Mouse (Mus musculus): ENCODE measurements around the gene Snhg11. TPM values are rescaled to one million over a fixed set of nuclear protein-coding genes. Genes with fewer than 3 reads are reported as not detected.
"Not testable (repeated sequence)": the region's sequence is repeated elsewhere in the genome, so short reads cannot be mapped to it uniquely, and the experiment has no call there.

The Snhg11 gene
- total RNA-seq, 2 experiments from 2014 or later: 0.24 TPM; not detected in 1

- intact Hi-C loops (cut with DNase I): no loop called here
- no peak for DNase-seq
These were observed 7.1 kb upstream of the Snhg11 start for GRCm38 (mm10) chr2:158368313-158368712.

- intact Hi-C loops (cut with DNase I): no loop called here
- no peak for DNase-seq
These were observed 5.8 kb upstream of the Snhg11 start for GRCm38 (mm10) chr2:158369474-158370172.

- intact Hi-C loops (cut with DNase I): no loop called here
- DNase-seq: peak; percentile 31 to 39
These were observed 5.3 kb upstream of the Snhg11 start for GRCm38 (mm10) chr2:158370173-158370550.

GRCm38 (mm10) chr2:158373061-158373460 is 2.4 kb upstream of the Snhg11 start:
- intact Hi-C loops (cut with DNase I): no loop called here
- DNase-seq: peak; percentile 8 to 20

- no peak for DNase-seq
- intact Hi-C loops (cut with DNase I): no loop called here
These were observed 1.9 kb upstream of the Snhg11 start for GRCm38 (mm10) chr2:158373516-158373915.

- no peak for DNase-seq
- intact Hi-C loops (cut with DNase I): no loop called here
These were observed 767 bp downstream of the Snhg11 start for GRCm38 (mm10) chr2:158376123-158376687.

GRCm38 (mm10) chr2:158376798-158377197 is 1.4 kb downstream of the Snhg11 start:
- intact Hi-C loops (cut with DNase I): no loop called here
- no peak for DNase-seq

GRCm38 (mm10) chr2:158377811-158378210 is 2.4 kb downstream of the Snhg11 start:
- intact Hi-C loops (cut with DNase I): no loop called here
- DNase-seq: no peak

- DNase-seq: peak; percentile 53 to 75
These were observed 4.1 kb downstream of the Snhg11 start for GRCm38 (mm10) chr2:158379354-158380078.

GRCm38 (mm10) chr2:158386072-158386471 is 10.6 kb downstream of the Snhg11 start:
- DNase-seq: no peak
- intact Hi-C loops (cut with DNase I): no loop called here

More at GRCm38 (mm10) chr2:158379354-158380078, 4.1 kb downstream of the Snhg11 start:
- intact Hi-C loops (cut with DNase I): loop anchor here (1.0 kb wide), 1 partner anchor 22 kb away; no protein-coding TSS in a partner anchor

- intact Hi-C loops (cut with DNase I): no loop called here
- no peak for DNase-seq
These were observed 14.0 kb downstream of the Snhg11 start for GRCm38 (mm10) chr2:158389421-158389820.

- no peak for DNase-seq
- intact Hi-C loops (cut with DNase I): no loop called here
These were observed 20.9 kb downstream of the Snhg11 start for GRCm38 (mm10) chr2:158396369-158396768.

- intact Hi-C loops (cut with DNase I); DNase-seq: not testable (repeated sequence)
These were observed 21.7 kb downstream of the Snhg11 start for GRCm38 (mm10) chr2:158397140-158397539.

- intact Hi-C loops (cut with DNase I): no loop called here
- DNase-seq: no peak
These were observed 27.5 kb downstream of the Snhg11 start for GRCm38 (mm10) chr2:158402915-158403314.

- intact Hi-C loops (cut with DNase I): no loop called here
- no peak for DNase-seq
These were observed 33.7 kb downstream of the Snhg11 start for GRCm38 (mm10) chr2:158408997-158409594.

- intact Hi-C loops (cut with DNase I): no loop called here
- DNase-seq: peak; percentile 99
These were observed 34.2 kb downstream of the Snhg11 start, which contains the start of gene Ralgapb for GRCm38 (mm10) chr2:158409595-158410021. Ralgapb (plus strand) TSS chr2:158409848.

GRCm38 (mm10) chr2:158410022-158411014 is 34.9 kb downstream of the Snhg11 start:
- peak; percentile 36 to 50 for DNase-seq
- intact Hi-C loops (cut with DNase I): no loop called here

GRCm38 (mm10) chr2:158413240-158413639 is 37.8 kb downstream of the Snhg11 start:
- intact Hi-C loops (cut with DNase I): no loop called here
- DNase-seq: no peak

GRCm38 (mm10) chr2:158415826-158416225 is 40.4 kb downstream of the Snhg11 start:
- no peak for DNase-seq

GRCm38 (mm10) chr2:158418663-158419062 is 43.2 kb downstream of the Snhg11 start:
- DNase-seq: no peak
- intact Hi-C loops (cut with DNase I): no loop called here

More at GRCm38 (mm10) chr2:158415826-158416225, 40.4 kb downstream of the Snhg11 start:
- intact Hi-C loops (cut with DNase I): no loop called here
